Mouse (Mus musculus) layer of hippocampus, adult 18-20 months (tissue): Measurements from ENCODE around the gene Gatad2b. TPM values are rescaled to one million over a fixed set of nuclear protein-coding genes. Genes with fewer than 3 reads are reported as not detected.

ENCODE experiments used
- microRNA-seq, 2 experiments: library from miRNA; unstranded; fragments of <30 nt; microRNA quantifications; one replicate each; pipeline ENCODE4 v1.2.0; 2021
- total RNA-seq, 2 experiments: library from RNA; stranded (reverse); gene quantifications; 2 replicates each; pipeline ENCODE4 v1.2.3; 2021

Gene Gatad2b
- total RNA-seq, 2 experiments from 2014 or later, result 104 to 106 TPM

Small RNA genes lying within 50 kb of the gene (microRNA-seq; reads per million reads assigned to microRNA genes)
- 0.39 to 0.99 reads per million in 2 experiments for gene Mir7012

Other genes with a start within 250 kb of the Gatad2b start
- 10 to 100 TPM; 92.5 to 95.2 TPM for gene 4933434E20Rik, start 241.5 kb upstream of the Gatad2b start, total RNA-seq
- 100 to 1,000 TPM; 166 to 176 TPM for gene Ubap2l, start 240.6 kb upstream of the Gatad2b start, total RNA-seq
- gene Tpm3, start 220.5 kb upstream of the Gatad2b start, total RNA-seq, result 100 to 1,000 TPM; 170 to 172 TPM
- under 1 TPM; 0.28 to 0.32 TPM for gene Nup210l, start 189.0 kb upstream of the Gatad2b start, total RNA-seq
- gene Rps27, start 79.5 kb upstream of the Gatad2b start, total RNA-seq, result 1,000 to 10,000 TPM in 1 of 2 experiments, 100 to 1,000 TPM in 1; 993 to 1,005 TPM
- gene Rab13, start 79.5 kb upstream of the Gatad2b start, total RNA-seq, result 10 to 100 TPM in 1 of 2 experiments, 1 to 10 TPM in 1; 9.4 to 10.4 TPM
- 10 to 100 TPM; 44.1 to 46.2 TPM for gene Jtb, start 61.6 kb upstream of the Gatad2b start, total RNA-seq
- under 1 TPM in 1 of 2 experiments, not detected in 1; 0.41 TPM for gene Creb3l4, start 49.7 kb upstream of the Gatad2b start, total RNA-seq
- gene Slc39a1, start 45.0 kb upstream of the Gatad2b start, total RNA-seq, result 10 to 100 TPM; 39.0 to 45.3 TPM
- 10 to 100 TPM; 36.4 to 45.7 TPM for gene Crtc2, start 39.0 kb upstream of the Gatad2b start, total RNA-seq
- gene Dennd4b, start 28.0 kb upstream of the Gatad2b start, total RNA-seq, result 10 to 100 TPM; 30.1 to 31.9 TPM
- gene Slc27a3, start 96.8 kb downstream of the Gatad2b start, total RNA-seq, result 10 to 100 TPM; 12.3 to 12.7 TPM
- 10 to 100 TPM; 65.1 to 68.4 TPM for gene Ints3, start 140.4 kb downstream of the Gatad2b start, total RNA-seq
- gene Npr1, start 172.7 kb downstream of the Gatad2b start, total RNA-seq, result 1 to 10 TPM; 5.7 to 5.9 TPM
- 10 to 100 TPM; 83.1 to 84.0 TPM for gene Ilf2, start 182.9 kb downstream of the Gatad2b start, total RNA-seq
- gene Snapin, start 197.9 kb downstream of the Gatad2b start, total RNA-seq, result 10 to 100 TPM; 58.7 to 59.6 TPM
- 100 to 1,000 TPM; 148 TPM for gene Chtop, start 216.3 kb downstream of the Gatad2b start, total RNA-seq
- gene S100a1, start 221.2 kb downstream of the Gatad2b start, total RNA-seq, result 100 to 1,000 TPM in 1 of 2 experiments, 10 to 100 TPM in 1; 91.3 to 102 TPM
- gene S100a13, start 221.3 kb downstream of the Gatad2b start, total RNA-seq, result 10 to 100 TPM; 19.4 to 21.3 TPM
- 1 to 10 TPM in 1 of 2 experiments, under 1 TPM in 1; 0.62 to 1.5 TPM for gene S100a14, start 233.7 kb downstream of the Gatad2b start, total RNA-seq
- gene S100a16, start 244.1 kb downstream of the Gatad2b start, total RNA-seq, result 10 to 100 TPM; 91.1 to 93.7 TPM